Comparison of ENCODE assay signal across 8 mouse cellular contexts in the genomic region with DNA sequence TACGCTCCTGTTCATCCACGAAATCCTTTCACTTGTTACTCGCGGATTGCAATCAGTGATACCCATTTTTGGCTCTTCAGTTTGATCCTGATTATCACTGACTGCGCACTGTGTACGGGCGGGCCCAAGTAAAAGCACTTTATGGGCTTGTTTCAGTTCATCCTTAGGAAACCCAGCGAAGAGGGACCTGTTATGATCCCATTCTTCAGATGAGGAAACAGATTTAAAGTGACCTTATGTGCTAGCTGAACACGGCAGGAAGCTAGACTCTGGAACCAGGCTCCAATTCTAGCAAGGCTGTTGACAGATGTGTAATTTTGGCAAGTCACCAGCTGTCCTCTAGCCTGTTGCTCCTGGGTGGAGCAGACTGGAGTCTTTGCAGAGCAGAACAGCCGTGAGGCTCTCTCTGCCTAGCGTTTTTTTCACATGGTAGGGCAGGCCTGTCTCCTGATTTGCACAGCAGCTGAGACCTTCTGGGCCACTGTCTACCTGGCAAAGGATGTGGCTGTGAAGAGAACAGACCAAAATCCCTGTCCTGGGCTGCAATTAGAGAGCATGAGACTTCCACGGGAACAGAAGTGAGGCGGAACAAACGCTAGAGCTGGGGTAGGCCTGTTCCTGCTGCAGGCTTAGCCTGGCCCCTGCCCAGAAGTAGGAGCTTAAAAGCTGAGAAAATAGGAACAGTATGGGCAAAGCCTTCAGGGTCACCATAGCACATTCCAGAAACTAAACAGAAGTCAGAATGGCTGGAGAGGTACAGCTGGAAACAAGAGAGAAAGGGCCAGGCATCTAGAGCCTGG. TPM values are rescaled to one million over a fixed set of nuclear protein-coding genes. Genes with fewer than 3 reads are reported as not detected.
DNase-seq lines count a peak whose midpoint lies in the region; ATAC-seq and TF ChIP-seq lines count a peak whose summit lies in the region.

No protein-coding gene starts in this region.

- 27% methylated on average over 14 of the region's 14 CpGs for WGBS in heart, postnatal 0 days
- WGBS in midbrain, embryonic 12.5 days: 25% methylated on average over 14 of the region's 14 CpGs

- peaks cover 19% of the 10 kb centered on the region; the same call in 1 of the 2 replicates for H3K4me1 ChIP-seq in heart, postnatal 0 days (ENCODE audit: control insufficient read depth, insufficient read depth)
- H3K4me1 ChIP-seq in midbrain, embryonic 12.5 days: peaks cover 40% of the 10 kb centered on the region

- peak overlapping the region; percentile 41 for H3K27ac ChIP-seq in heart, postnatal 0 days (ENCODE audit: low read depth)
- H3K27ac ChIP-seq in midbrain, embryonic 12.5 days (replicated peaks): no peak overlapping the region

- H3K27me3 ChIP-seq in heart, postnatal 0 days (ENCODE audit: control insufficient read depth, insufficient read depth, low read length): peaks cover 47% of the 10 kb centered on the region
- peaks cover 78% of the 10 kb centered on the region for H3K27me3 ChIP-seq in midbrain, embryonic 12.5 days

- no peak for TF ChIP-seq CTCF in heart, postnatal 0 days (IDR thresholded peaks at IDR 0.05; ENCODE audit: low read depth)

- H3K36me3 ChIP-seq in heart, postnatal 0 days (replicated peaks; ENCODE audit: control insufficient read depth, insufficient read depth, low read length): no peaks in the 10 kb centered on the region
- no peaks in the 10 kb centered on the region for H3K36me3 ChIP-seq in midbrain, embryonic 12.5 days

- DNase-seq in retina, postnatal 1 day: peak; percentile 25
- DNase-seq in retina, embryonic 14.5 days (ENCODE audit: low spot score): no peak
- DNase-seq in heart, postnatal 0 days (ENCODE audit: low spot score): peak; percentile 75
- peak; percentile 33 to 54 for DNase-seq in kidney, postnatal 36 days
- DNase-seq in ovary, postnatal 14 days (ENCODE audit: low spot score): no peak
- DNase-seq in left cerebral cortex, adult 8-10 months (ENCODE audit: low spot score in 2 of 2): no peak
- DNase-seq in thymus, postnatal 25 days: no peak

- H3K9me3 ChIP-seq in heart, postnatal 0 days (replicated peaks; ENCODE audit: control insufficient read depth, low read length): no peaks in the 10 kb centered on the region
- no peaks in the 10 kb centered on the region for H3K9me3 ChIP-seq in midbrain, embryonic 12.5 days

- peak; percentile 75 for ATAC-seq in heart, postnatal 0 days (ENCODE audit: insufficient read depth, low read depth)
- no peak for ATAC-seq in midbrain, embryonic 12.5 days (ENCODE audit: low FRiP score, low read depth)

- H3K4me3 ChIP-seq in heart, postnatal 0 days (ENCODE audit: low read depth, low read length): peak overlapping the region; percentile 45
- H3K4me3 ChIP-seq in midbrain, embryonic 12.5 days: peak overlapping the region; percentile 61

- H3K9ac ChIP-seq in heart, postnatal 0 days (replicated peaks; ENCODE audit: low read depth, low read length): no peak overlapping the region
- no peak overlapping the region for H3K9ac ChIP-seq in midbrain, embryonic 12.5 days (replicated peaks)

- TF ChIP-seq EP300 in heart, postnatal 0 days (IDR thresholded peaks at IDR 0.05; ENCODE audit: low read depth): no peak

- H3K4me2 ChIP-seq in heart, postnatal 0 days (ENCODE audit: low read depth, low read length): peak overlapping the region; percentile 86
- peak overlapping the region; percentile 81 for H3K4me2 ChIP-seq in midbrain, embryonic 12.5 days (replicated peaks)

RNA-seq across cellular contexts. Expression of a gene that starts 2.7 kb away (rescaled TPM):
- 0.77 TPM in 1 of 2 replicates, not detected in the other for total RNA-seq in heart, postnatal 0 days (2014; rRNA removed; ENCODE audit: low replicate concordance)
- 0.62 and 0.75 TPM in 2 replicates for polyA plus RNA-seq in heart, postnatal 0 days (2015; fragmentation: Nextera tagmentation; extraction: Ambion mirVana)
- polyA plus RNA-seq in midbrain, embryonic 12.5 days (2016; fragmentation: Nextera tagmentation; extraction: Ambion mirVana): 4.4 and 4.7 TPM in 2 replicates
- total RNA-seq in left cerebral cortex, adult 8-10 months (2022): 1 to 10 TPM; 4.6 to 9.6 (median 8.4) TPM

RNA-seq across cellular contexts. Expression of a gene that starts 44.5 kb away (rescaled TPM):
- 0.19 and 0.23 TPM in 2 replicates for total RNA-seq in heart, postnatal 0 days (2014; rRNA removed; ENCODE audit: low replicate concordance)
- polyA plus RNA-seq in heart, postnatal 0 days (2015; fragmentation: Nextera tagmentation; extraction: Ambion mirVana): 0.89 and 1.0 TPM in 2 replicates
- polyA plus RNA-seq in midbrain, embryonic 12.5 days (2016; fragmentation: Nextera tagmentation; extraction: Ambion mirVana): 1.4 and 1.7 TPM in 2 replicates
- 1 to 10 TPM in 3 of 4 experiments, under 1 TPM in 1; 0.72 to 1.4 (median 1.1) TPM for total RNA-seq in left cerebral cortex, adult 8-10 months (2022)

Comparison
In these comparisons a context has a peak if more than half of its experiments do, and no peak if none do; other contexts are left out.
1. DNase-seq: peak in retina, postnatal 1 day (single experiment), heart, postnatal 0 days (single experiment) and kidney, postnatal 36 days (2 of 2); none in retina, embryonic 14.5 days (single experiment), ovary, postnatal 14 days (single experiment), left cerebral cortex, adult 8-10 months (0 of 2) and thymus, postnatal 25 days (single experiment).